Mouse (Mus musculus) forebrain, embryonic 12.5 days (tissue): Measurements from ENCODE around the gene Gng12. TPM values are rescaled to one million over a fixed set of nuclear protein-coding genes. Genes with fewer than 3 reads are reported as not detected.
A peak's percentile ranks its signal among the peaks of the same experiment; 100 is the strongest.
"Not testable (repeated sequence)": the region's sequence is repeated elsewhere in the genome, so short reads cannot be mapped to it uniquely, and the experiment has no call there.

ENCODE experiments used
- ATAC-seq: fragments of 200-750 bp; cut with Nextera tagmentation; 2 replicates; pipeline ENCODE4 v1.8.0; 2017; ENCODE audit warnings: moderate TSS enrichment; ENCODE audit not compliant: low FRiP score
- H3K27ac ChIP-seq: fragments of 300-500 bp; sonication (generic); 2 replicates; pipeline ENCODE4 v1.5.1; 2016; ENCODE audit warnings: mild to moderate bottlenecking
- H3K27me3 ChIP-seq: fragments of 300-500 bp; sonication (generic); 2 replicates; pipeline ENCODE4 v1.6.1; 2016; ENCODE audit warnings: mild to moderate bottlenecking
- H3K36me3 ChIP-seq: fragments of 300-500 bp; sonication (generic); replicated peaks from 2 replicates; pipeline ENCODE4 v1.6.1; 2016; ENCODE audit warnings: mild to moderate bottlenecking
- H3K4me1 ChIP-seq: fragments of 300-500 bp; sonication (generic); 2 replicates; pipeline ENCODE4 v1.6.1; 2016
- H3K4me2 ChIP-seq: fragments of 300-500 bp; sonication (generic); 2 replicates; pipeline ENCODE4 v1.6.1; 2016; ENCODE audit warnings: mild to moderate bottlenecking, moderate library complexity
- H3K4me3 ChIP-seq: fragments of 300-500 bp; sonication (generic); replicated peaks from 2 replicates; pipeline ENCODE4 v1.5.1; 2016; ENCODE audit warnings: mild to moderate bottlenecking
- H3K9ac ChIP-seq: fragments of 300-500 bp; sonication (generic); 2 replicates; pipeline ENCODE4 v1.6.1; 2016; ENCODE audit warnings: mild to moderate bottlenecking
- H3K9me3 ChIP-seq: fragments of 300-500 bp; sonication (generic); 2 replicates; pipeline ENCODE4 v1.6.1; 2016
- WGBS: fragments of 180-500 bp; shearing (Covaris S2); methylation state at CpG from one replicate; pipeline ENCODE4 v1.1.7; 2016; 5-methylcytosine and 5-hydroxymethylcytosine counted together
- polyA plus RNA-seq: library from polyadenylated mRNA; unstranded; fragments of >200 nt; fragmentation: Nextera tagmentation; extraction: Ambion mirVana; gene quantifications from 2 replicates; pipeline ENCODE4 v1.2.1, GENCODE M21; 2016

Gene Gng12
- polyA plus RNA-seq, 1 experiment from 2014 or later = 34.4 TPM

DNA sequence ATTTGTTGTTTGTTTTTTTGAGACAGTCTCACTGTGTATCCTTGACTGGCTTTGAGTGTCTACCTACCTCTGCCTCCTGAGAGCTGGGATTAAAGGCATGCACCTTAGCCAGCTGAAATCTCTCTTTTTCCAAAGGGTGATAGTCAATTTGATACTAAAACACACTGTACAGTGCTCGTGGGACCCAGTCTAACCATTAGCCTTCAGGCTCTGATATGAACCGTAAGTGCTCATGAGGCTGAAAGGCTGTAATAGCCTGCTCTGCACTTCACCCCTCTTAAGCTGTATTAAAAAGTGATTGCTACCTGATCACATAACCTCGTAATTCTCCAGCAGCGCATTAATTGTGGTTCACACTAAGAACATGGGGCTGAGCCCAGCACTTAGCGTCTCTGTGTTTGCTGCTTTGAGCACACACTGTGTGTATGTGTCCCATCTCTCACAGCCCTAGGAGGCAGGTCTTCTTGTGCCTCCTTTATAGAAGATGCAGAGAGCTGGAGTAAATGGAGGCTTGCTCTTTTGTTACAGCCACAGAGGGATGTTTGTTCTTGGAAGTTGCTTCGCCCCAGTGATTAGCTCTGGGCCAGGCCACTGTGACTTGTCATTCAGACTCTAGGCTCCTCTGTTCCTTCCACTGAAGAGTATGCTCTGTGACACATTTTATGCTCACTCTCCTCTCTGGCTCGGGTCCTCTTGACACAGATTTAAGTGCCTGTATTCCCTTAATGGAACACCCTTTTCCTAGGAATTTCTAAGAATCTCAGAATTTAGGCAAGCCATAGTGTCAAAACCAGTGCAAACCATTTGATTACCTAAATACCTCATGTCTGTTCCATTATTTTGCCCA is 114.4 kb downstream of the Gng12 start:
- no peak overlapping the region for H3K4me3 ChIP-seq
- ATAC-seq = peak; percentile 70; the same call in 1 of the 2 replicates
- H3K27me3 ChIP-seq = no peaks in the 10 kb centered on the region
- 0 out of 2 replicates have a peak overlapping the region, but pooled peaks have one; percentile 50 for H3K27ac ChIP-seq
- H3K4me2 ChIP-seq = no peak overlapping the region
- H3K36me3 ChIP-seq = no peaks in the 10 kb centered on the region
- no peak overlapping the region for H3K9ac ChIP-seq
- no peaks in the 10 kb centered on the region for H3K9me3 ChIP-seq
- peaks cover 7% of the 10 kb centered on the region; the same call in 1 of the 2 replicates for H3K4me1 ChIP-seq
- 34% methylated on average over 7 of the region's 7 CpGs for WGBS

DNA sequence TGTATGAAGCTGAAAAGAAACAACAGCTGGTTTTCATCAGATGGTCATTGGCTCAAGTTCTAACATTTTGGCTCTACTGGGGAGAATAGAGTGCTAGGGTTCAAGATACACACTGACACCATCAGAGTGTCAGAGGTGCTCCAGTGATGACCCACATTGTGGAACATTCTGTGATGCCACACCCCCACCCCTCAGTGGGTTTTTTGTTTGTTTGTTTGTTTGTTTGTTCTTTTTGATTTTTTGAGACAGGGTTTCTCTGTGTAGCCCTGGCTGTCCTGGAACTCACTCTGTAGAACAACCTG is 115.0 kb downstream of the Gng12 start:
- no peak for ATAC-seq

DNA sequence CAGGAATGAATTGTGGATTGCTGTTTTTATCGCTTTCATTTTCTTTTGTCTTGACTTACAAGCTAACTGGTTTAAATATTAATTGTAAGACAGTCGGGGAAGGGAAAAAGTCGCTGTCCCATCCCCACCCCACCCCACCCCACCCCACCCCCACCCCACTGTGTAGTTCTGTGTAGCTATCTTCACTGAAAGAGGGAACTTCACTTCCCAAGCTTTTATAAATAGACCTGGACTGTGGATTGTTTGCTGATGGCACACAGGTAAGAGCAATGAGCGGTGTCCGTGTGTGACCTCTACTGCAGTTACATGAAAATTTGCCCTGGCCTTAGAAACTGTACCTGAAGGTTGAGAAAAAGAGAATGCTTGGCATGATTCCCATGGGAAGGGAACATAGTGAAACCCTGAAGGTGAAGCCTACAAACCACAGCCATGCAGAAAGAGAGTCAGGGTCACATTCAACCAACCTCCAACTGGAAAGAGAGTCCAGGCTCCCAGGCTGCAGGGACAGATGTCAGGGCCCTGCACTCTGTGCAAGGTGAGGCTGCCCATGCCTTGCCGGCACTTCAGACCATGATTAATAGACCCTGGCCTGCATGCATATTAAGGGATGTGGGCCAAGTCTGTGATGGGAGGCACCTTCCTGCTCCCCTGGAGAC is 117.2 kb downstream of the Gng12 start:
- no peak overlapping the region for H3K9ac ChIP-seq
- peaks cover 7% of the 10 kb centered on the region; the same call in 1 of the 2 replicates for H3K4me1 ChIP-seq
- H3K27me3 ChIP-seq = no peaks in the 10 kb centered on the region
- no peak overlapping the region for H3K4me3 ChIP-seq
- H3K27ac ChIP-seq = no peak overlapping the region
- no peaks in the 10 kb centered on the region for H3K9me3 ChIP-seq
- WGBS = 93% methylated on average over 6 of the region's 6 CpGs
- no peak overlapping the region for H3K4me2 ChIP-seq
- no peak for ATAC-seq
- H3K36me3 ChIP-seq = no peaks in the 10 kb centered on the region

More for the DNA sequence above, 115.0 kb downstream of the Gng12 start:
- Histone ChIP-seq H3K4me3 (no peak overlapping the region), H3K9ac (no peak overlapping the region), H3K27ac (no peak overlapping the region), H3K4me1 (peaks cover 7% of the 10 kb centered on the region; the same call in 1 of the 2 replicates), H3K9me3 (no peaks in the 10 kb centered on the region), H3K4me2 (no peak overlapping the region), H3K36me3 (no peaks in the 10 kb centered on the region), H3K27me3 (no peaks in the 10 kb centered on the region)

DNA sequence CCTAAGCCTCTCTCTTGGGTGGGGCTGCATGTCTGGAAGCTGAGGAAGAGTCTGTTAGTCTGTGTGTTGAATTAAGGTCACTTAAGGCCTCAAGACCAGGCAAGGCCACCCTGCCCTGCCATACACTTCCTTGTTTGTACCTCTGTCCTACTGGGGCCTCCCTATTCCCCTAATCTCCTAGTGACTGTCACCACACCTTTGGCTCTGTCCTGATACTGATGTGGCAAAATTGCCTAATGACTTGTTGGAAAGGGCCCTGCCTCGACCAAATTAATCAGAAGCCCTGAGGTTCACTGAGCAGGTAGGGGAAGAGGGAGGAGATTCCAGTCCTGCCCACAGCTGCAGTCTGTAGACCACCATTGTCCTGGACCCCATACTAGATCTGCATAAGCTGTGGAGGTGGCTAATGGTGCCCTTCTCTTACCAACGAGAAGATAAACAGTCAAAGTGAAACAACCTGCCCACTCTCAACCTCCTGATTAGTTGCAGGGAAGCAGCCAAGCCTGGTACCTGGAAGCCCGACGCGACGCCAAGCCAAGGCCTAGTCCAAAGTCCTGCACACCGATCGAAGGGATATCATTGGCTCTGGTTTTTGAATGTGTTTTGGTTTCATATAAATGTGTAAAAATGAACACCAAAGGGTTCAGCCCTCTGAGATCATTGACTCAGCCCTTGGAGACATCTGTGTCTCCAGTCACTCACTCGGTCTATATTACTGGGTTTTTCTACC is 117.9 kb downstream of the Gng12 start:
- Histone ChIP-seq H3K4me3 (no peak overlapping the region), H3K4me1 (peaks cover 7% of the 10 kb centered on the region; the same call in 1 of the 2 replicates), H3K36me3 (no peaks in the 10 kb centered on the region), H3K9me3 (no peaks in the 10 kb centered on the region), H3K27ac (no peak overlapping the region), H3K9ac (no peak overlapping the region), H3K4me2 (no peak overlapping the region), H3K27me3 (no peaks in the 10 kb centered on the region)
- WGBS = 87% methylated on average over 9 of the region's 9 CpGs
- ATAC-seq = no peak

DNA sequence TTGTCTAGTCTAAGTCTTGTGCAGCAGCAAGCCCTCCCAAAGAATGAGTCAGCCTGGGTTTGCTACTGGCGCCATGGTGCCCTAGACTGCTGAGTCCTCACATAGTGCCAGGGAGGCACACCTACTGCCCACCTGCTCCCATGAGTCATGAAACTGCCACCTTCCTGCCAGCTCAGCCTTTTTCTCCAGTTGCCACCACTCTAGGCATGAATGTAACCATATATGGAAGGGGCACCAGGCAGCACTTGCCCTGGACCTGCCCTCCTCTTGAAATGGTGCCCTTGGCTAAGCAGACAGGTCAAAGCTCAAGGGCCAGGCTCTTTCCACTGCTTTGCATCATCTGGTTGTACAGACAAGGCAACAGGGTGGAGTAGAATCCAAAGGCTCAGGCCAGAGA is 118.5 kb downstream of the Gng12 start:
- H3K27me3 ChIP-seq = no peaks in the 10 kb centered on the region
- H3K9me3 ChIP-seq = no peaks in the 10 kb centered on the region
- no peak overlapping the region for H3K4me3 ChIP-seq
- H3K27ac ChIP-seq = no peak overlapping the region
- 96% methylated on average over 1 of the region's 1 CpGs for WGBS
- ATAC-seq = no peak
- H3K36me3 ChIP-seq = no peaks in the 10 kb centered on the region
- no peak overlapping the region for H3K9ac ChIP-seq
- peaks cover 7% of the 10 kb centered on the region; the same call in 1 of the 2 replicates for H3K4me1 ChIP-seq
- H3K4me2 ChIP-seq = no peak overlapping the region

DNA sequence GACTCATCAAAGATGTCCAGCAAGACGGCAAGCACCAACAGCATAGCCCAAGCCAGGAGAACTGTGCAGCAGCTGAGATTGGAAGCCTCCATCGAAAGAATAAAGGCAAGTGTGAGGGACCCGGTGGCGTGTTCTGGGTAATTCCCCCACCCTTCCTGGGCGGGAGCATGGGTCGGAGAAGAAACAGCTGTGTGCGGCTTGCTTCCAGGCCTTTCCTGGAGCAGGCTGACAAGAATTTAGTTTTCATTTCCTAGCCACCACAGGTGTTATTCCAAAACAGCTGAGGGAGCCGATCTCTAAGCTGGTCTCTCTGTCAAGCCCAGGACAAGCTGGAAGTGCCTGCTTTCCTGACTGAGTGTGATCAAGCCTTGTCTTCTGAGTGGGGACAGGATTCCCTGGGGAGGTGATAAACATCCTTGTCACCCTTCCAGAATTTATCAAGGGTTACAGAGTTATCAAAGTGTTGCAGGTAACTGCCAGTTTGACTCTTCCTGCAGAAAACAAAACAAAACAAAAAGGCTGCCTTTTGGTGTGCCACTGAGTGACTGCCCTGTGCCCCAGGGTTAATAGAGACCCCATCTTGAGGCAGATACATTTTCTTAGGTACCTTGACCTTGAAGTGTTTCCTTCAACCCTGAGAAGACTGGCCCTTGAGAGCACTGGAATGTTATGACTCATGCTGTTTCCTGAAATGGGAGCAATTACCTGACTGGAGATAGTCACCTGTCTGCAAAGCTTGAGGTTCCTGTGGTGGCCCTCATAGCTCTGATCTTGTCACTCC is 119.7 kb downstream of the Gng12 start:
- Histone ChIP-seq H3K9me3 (no peaks in the 10 kb centered on the region), H3K4me3 (no peak overlapping the region), H3K27me3 (no peaks in the 10 kb centered on the region), H3K36me3 (no peaks in the 10 kb centered on the region), H3K4me2 (no peak overlapping the region), H3K9ac (no peak overlapping the region), H3K4me1 (0 out of 2 replicates have a peak, but pooled peaks cover 2% of the 10 kb centered on the region), H3K27ac (no peak overlapping the region)
- 87% methylated on average over 8 of the region's 8 CpGs for WGBS
- no peak for ATAC-seq

DNA sequence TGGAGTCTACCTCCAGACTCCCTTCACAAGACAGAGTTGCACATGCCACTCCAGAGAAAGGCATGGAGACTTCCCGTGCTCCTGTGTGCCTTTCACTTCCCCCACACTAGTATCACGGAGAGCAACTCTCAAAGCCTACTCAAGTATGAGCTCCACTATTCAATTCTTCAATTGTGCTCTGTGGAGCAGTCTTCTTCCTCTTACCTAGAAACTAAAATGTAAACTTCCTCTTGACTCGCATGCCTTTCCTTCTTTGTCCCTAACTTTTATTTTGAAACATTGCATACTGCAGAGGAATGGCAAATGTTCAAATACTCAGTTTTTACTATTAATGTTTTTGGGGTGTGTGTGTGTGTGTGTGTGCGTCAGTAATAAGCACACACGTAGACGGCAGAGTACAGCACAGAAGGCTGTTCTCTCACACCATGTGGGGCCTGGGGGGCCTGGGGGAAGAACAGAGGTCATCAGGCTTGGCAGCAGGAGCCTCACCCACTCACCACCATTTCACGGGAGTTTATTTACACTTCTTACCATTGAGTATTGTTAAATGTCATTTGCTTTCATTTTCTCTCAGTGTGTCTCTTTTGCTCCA is 120.4 kb downstream of the Gng12 start:
- no peak overlapping the region for H3K4me3 ChIP-seq
- 81% methylated on average over 7 of the region's 7 CpGs for WGBS
- H3K4me2 ChIP-seq = no peak overlapping the region
- H3K9ac ChIP-seq = no peak overlapping the region
- H3K9me3 ChIP-seq = no peaks in the 10 kb centered on the region
- H3K36me3 ChIP-seq = no peaks in the 10 kb centered on the region
- no peaks in the 10 kb centered on the region for H3K4me1 ChIP-seq
- no peak overlapping the region for H3K27ac ChIP-seq
- ATAC-seq = no peak
- H3K27me3 ChIP-seq = no peaks in the 10 kb centered on the region

DNA sequence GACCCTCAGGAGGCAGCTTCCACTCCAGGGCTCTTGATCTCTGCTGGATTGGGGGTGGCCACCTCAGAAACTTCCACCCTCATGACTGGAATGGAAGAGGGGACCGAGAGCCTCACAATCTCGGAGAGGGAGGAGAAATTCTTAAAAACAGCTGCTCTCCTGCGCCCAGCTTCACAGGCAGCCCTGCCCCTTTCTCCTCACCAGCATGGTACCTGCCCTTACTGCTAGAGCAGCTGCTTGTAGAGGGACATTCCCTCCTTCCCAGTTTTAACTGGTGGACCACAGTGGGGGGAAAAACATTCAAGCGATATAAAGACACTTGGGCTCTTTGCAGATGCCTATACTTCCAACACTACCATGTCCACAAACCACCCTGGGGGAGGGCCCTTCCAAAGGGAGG is 122.2 kb downstream of the Gng12 start:
- no peak overlapping the region for H3K9ac ChIP-seq
- no peaks in the 10 kb centered on the region for H3K4me1 ChIP-seq
- H3K27me3 ChIP-seq = no peaks in the 10 kb centered on the region
- H3K27ac ChIP-seq = no peak overlapping the region
- no peak overlapping the region for H3K4me3 ChIP-seq
- H3K4me2 ChIP-seq = no peak overlapping the region
- ATAC-seq = no peak
- no peaks in the 10 kb centered on the region for H3K36me3 ChIP-seq
- 48% methylated on average over 4 of the region's 4 CpGs for WGBS
- no peaks in the 10 kb centered on the region for H3K9me3 ChIP-seq

DNA sequence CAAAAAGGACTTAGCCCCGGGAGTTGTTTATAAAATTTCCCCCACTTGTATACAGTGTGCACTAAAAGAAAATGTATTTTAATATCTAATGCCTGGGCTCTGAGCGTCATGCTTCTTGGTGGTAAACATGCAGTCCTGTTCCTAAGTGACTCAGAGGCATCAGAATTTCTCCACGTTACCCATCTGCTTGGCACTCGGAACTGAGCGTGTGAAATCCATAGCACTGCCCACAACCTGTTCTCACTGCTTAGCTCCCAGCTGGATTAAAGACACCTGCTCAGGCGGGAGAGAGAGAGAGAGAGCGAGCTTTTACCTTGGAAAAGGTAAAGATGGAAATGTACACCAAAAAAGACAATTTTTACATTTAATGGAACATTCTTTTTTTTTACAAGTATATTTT is 122.8 kb downstream of the Gng12 start:
- not testable (repeated sequence) for H3K4me1 ChIP-seq, H3K4me3 ChIP-seq, H3K27me3 ChIP-seq, H3K9me3 ChIP-seq, ATAC-seq, H3K27ac ChIP-seq, H3K4me2 ChIP-seq, H3K36me3 ChIP-seq, H3K9ac ChIP-seq
- WGBS = 80% methylated on average over 7 of the region's 7 CpGs

DNA sequence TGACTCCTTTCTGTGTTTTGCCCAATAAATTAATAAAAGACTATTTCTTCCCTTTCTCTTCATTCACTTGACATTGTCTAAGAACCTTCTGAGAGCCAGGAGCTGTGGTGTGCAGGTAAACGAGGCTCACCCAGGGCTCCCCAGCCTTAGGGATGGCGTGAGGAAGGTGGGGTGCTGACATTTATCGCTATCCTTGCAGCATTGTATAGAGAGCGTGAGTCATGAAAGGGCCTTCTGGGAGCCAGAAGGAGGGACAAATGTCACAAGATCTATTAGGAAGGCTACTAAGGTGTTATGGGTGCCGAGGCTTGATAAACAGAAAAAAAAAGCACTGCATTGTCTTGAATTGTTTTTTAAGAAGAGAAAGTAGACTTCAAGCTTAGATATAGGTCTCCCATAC is 125.1 kb downstream of the Gng12 start:
- no peaks in the 10 kb centered on the region for H3K9me3 ChIP-seq
- 84% methylated on average over 5 of the region's 5 CpGs for WGBS
- H3K9ac ChIP-seq = no peak overlapping the region
- H3K36me3 ChIP-seq = no peaks in the 10 kb centered on the region
- no peak overlapping the region for H3K27ac ChIP-seq
- no peak overlapping the region for H3K4me3 ChIP-seq
- H3K27me3 ChIP-seq = no peaks in the 10 kb centered on the region
- H3K4me2 ChIP-seq = no peak overlapping the region
- no peaks in the 10 kb centered on the region for H3K4me1 ChIP-seq
- no peak for ATAC-seq

DNA sequence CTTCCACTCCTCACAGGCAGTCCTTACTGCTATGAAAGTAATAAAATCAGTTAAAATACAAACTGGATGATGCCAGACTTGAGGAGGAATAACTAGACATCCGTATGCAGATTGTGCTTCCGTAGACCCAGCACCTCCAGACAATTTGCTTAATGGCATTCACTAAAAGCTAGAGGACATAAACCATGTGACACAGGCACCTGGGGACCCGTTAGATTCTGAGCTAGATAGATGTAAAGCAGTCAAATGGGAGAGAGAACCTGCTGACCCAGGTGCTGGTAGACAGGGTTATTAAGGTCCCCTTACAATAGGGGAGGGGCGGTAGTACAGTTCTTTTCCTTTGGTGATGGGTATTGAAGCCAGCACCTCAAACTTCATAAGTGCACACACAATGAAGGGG is 127.5 kb downstream of the Gng12 start:
- H3K27me3 ChIP-seq = no peaks in the 10 kb centered on the region
- ATAC-seq = no peak
- no peak overlapping the region for H3K4me3 ChIP-seq
- H3K9ac ChIP-seq = no peak overlapping the region
- 84% methylated on average over 4 of the region's 4 CpGs for WGBS
- no peaks in the 10 kb centered on the region for H3K36me3 ChIP-seq
- no peak overlapping the region for H3K4me2 ChIP-seq
- H3K27ac ChIP-seq = no peak overlapping the region
- H3K9me3 ChIP-seq = no peaks in the 10 kb centered on the region
- no peaks in the 10 kb centered on the region for H3K4me1 ChIP-seq
